Mouse (Mus musculus) forebrain, embryonic 12.5 days (tissue): ENCODE measurements at regions not wholly inside any gene's neighbourhood (a gene's known extent, or its start where the extent isn't known, plus 50 kb on each side); places are given as distances from the start of the nearest gene placed in this dataset.
"Not testable (repeated sequence)": the region's sequence is repeated elsewhere in the genome, so short reads cannot be mapped to it uniquely, and the experiment has no call there.

Experiments used
- ATAC-seq: fragments of 200-750 bp; cut with Nextera tagmentation; 2 replicates; pipeline ENCODE4 v1.8.0; 2017; ENCODE audit warnings: moderate TSS enrichment; ENCODE audit not compliant: low FRiP score
- H3K27ac ChIP-seq: fragments of 300-500 bp; sonication (generic); 2 replicates; pipeline ENCODE4 v1.5.1; 2016; ENCODE audit warnings: mild to moderate bottlenecking
- H3K27me3 ChIP-seq: fragments of 300-500 bp; sonication (generic); 2 replicates; pipeline ENCODE4 v1.6.1; 2016; ENCODE audit warnings: mild to moderate bottlenecking
- H3K36me3 ChIP-seq: fragments of 300-500 bp; sonication (generic); replicated peaks from 2 replicates; pipeline ENCODE4 v1.6.1; 2016; ENCODE audit warnings: mild to moderate bottlenecking
- H3K4me1 ChIP-seq: fragments of 300-500 bp; sonication (generic); 2 replicates; pipeline ENCODE4 v1.6.1; 2016
- H3K4me2 ChIP-seq: fragments of 300-500 bp; sonication (generic); 2 replicates; pipeline ENCODE4 v1.6.1; 2016; ENCODE audit warnings: mild to moderate bottlenecking, moderate library complexity
- H3K4me3 ChIP-seq: fragments of 300-500 bp; sonication (generic); replicated peaks from 2 replicates; pipeline ENCODE4 v1.5.1; 2016; ENCODE audit warnings: mild to moderate bottlenecking
- H3K9ac ChIP-seq: fragments of 300-500 bp; sonication (generic); 2 replicates; pipeline ENCODE4 v1.6.1; 2016; ENCODE audit warnings: mild to moderate bottlenecking
- H3K9me3 ChIP-seq: fragments of 300-500 bp; sonication (generic); 2 replicates; pipeline ENCODE4 v1.6.1; 2016
- WGBS: fragments of 180-500 bp; shearing (Covaris S2); methylation state at CpG from one replicate; pipeline ENCODE4 v1.1.7; 2016; 5-methylcytosine and 5-hydroxymethylcytosine counted together

DNA sequence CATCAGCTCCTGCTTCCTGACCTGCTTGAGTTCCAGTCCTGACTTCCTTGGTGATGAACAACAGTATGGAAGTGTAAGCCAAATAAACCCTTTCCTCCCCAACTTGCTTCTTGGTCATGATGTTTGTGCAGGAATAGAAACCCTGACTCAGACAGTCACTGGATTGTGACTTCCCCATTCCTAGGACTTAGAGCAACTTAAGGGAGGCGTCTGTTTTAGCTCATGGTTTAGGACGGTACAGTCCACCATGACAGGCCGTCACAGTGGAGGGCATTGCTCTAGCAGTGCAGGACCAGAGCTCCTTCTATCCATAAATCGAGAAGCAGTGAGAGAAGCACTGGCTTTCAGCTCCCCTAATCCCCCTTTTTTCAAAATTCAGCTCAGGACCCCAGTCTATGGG lies 603.4 kb upstream of the Gm19410 start:
- WGBS = 89% methylated on average over 4 of the region's 4 CpGs
- not testable (repeated sequence) for ATAC-seq

DNA sequence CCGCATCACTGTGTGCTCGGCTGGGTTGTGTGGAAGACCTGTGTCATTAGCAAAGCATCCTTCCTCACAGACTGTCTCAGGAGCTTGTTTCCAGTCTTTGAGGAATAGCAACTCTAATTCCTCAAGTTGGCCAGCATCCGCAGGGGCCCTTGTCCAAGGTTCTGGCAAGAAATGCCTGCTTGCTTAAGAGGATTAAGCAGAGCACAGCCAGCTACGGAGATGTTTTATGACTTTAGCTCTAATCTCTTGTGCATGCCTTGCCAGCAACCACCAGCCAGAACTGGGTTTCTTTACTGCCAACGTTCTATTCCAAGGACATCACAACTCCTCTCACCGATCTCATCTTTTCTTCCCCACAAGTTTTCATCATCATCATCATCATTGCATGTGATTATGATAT lies 599.0 kb upstream of the Gm19410 start:
- Histone ChIP-seq H3K27ac (no peak overlapping the region), H3K4me2 (no peak overlapping the region), H3K9me3 (no peaks in the 10 kb centered on the region), H3K9ac (no peak overlapping the region), H3K4me3 (no peak overlapping the region), H3K36me3 (no peaks in the 10 kb centered on the region), H3K27me3 (no peaks in the 10 kb centered on the region), H3K4me1 (no peaks in the 10 kb centered on the region)
- ATAC-seq = no peak
- WGBS = 79% methylated on average over 6 of the region's 6 CpGs

More for the DNA sequence above, 603.4 kb upstream of the Gm19410 start:
- not testable (repeated sequence) for H3K9ac ChIP-seq, H3K4me3 ChIP-seq, H3K36me3 ChIP-seq, H3K4me2 ChIP-seq, H3K4me1 ChIP-seq, H3K27me3 ChIP-seq, H3K9me3 ChIP-seq, H3K27ac ChIP-seq

DNA sequence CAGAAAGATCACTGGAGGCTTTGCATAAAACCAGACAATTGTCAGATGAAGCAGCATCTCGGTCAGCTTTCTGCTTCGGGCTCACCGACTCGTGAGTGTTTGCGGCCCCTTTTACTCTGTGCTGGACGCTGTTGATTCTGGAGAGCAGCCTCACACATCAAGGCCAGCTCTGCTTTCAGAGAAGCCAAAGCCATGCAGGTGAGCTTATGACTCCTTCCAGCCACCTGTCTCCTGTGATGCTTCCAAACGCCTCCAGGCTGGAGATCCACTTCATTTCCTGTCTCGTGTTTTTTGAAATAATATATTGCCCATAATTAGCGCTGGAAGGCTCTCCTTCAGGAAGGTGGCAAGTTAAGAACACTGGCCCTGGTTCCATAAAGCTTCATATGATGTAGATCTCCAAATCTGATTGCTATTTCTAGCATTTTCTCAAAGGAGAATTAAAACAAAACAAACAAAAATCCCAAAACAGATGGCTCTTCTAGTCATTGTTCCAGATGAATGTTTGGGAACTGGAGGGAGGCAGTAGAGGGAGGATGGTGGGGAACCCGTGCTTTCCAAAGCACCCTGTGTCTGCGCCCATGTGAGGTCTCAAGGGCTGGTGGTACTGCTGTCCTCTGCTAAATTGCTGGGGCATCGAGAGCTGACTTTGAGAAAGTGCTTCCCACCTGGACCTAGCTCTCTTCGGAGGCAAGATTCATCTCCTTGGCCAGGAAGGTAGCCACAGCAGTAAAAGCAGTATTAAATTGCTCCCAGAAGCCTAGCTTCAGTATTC lies 593.9 kb upstream of the Gm19410 start:
- Histone ChIP-seq H3K4me2 (no peak overlapping the region), H3K4me3 (no peak overlapping the region), H3K27me3 (no peaks in the 10 kb centered on the region), H3K4me1 (no peaks in the 10 kb centered on the region), H3K27ac (no peak overlapping the region), H3K36me3 (no peaks in the 10 kb centered on the region), H3K9ac (no peak overlapping the region), H3K9me3 (no peaks in the 10 kb centered on the region)
- 91% methylated on average over 13 of the region's 13 CpGs for WGBS
- ATAC-seq = no peak

DNA sequence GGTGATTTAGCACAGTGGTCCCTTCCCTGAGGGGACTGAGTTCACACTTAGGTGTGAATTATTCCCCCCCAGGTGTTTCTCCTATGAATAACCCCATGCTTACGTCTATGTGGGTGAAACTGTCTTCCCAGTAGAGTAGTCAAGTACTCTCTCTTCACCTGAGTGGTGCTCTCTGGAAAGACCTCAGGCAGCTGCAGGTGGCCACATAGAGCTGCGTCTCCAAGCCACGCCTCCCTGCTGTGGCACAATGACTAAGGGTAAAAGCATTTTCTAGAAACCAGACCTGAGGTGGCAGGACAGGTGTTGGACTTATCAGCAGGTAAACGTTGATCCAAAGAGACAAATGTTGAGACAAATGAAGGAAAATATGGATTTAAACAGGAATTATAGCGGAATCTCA lies 588.3 kb upstream of the Gm19410 start:
- H3K27me3 ChIP-seq = no peaks in the 10 kb centered on the region
- H3K4me1 ChIP-seq = no peaks in the 10 kb centered on the region
- no peaks in the 10 kb centered on the region for H3K9me3 ChIP-seq
- no peak overlapping the region for H3K27ac ChIP-seq
- H3K36me3 ChIP-seq = no peaks in the 10 kb centered on the region
- 79% methylated on average over 5 of the region's 5 CpGs for WGBS
- ATAC-seq = no peak
- H3K4me3 ChIP-seq = no peak overlapping the region
- no peak overlapping the region for H3K9ac ChIP-seq
- no peak overlapping the region for H3K4me2 ChIP-seq

DNA sequence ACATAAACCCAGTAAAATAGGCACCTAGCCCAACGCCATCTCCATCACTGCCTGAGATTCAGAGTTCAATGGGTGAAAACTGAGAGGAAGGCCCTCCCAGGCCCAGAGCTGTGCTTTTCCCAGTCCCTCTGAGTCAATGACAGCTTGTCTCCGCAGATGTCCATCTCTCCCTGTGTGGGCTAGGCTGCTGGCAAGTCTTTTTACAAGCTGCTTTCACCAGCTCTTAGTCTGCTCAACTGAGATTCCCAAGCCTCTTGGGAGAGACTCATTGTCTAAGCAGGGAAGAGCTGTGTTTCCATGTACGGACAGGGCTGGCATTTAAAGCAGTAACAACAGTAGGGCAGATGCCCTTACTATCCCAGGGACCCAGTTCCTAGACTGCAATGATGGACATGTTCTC lies 585.5 kb upstream of the Gm19410 start:
- H3K4me3 ChIP-seq = no peak overlapping the region

DNA sequence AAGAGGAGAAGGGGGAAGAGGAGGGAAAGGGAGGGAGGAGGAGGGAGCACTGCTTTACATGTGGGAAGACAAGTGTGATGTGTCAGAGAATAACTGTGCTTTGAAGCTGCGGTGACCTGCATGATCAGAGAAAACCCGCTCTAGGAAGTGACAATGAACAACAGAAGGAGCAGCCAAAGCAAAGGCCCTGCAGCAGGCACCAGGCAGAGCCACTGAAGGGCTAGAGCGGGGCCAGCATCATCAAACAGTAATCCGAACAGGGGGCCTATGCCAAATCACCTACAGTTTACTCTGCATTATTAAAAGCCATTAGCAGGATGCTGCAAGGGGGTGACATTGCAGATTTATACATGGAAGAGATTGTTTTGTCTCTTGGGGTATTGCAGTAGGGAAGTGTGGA lies 583.4 kb upstream of the Gm19410 start:
- H3K4me3 ChIP-seq = no peak overlapping the region
- H3K27me3 ChIP-seq = no peaks in the 10 kb centered on the region
- no peak overlapping the region for H3K9ac ChIP-seq
- H3K4me1 ChIP-seq = no peaks in the 10 kb centered on the region
- no peak for ATAC-seq
- H3K4me2 ChIP-seq = no peak overlapping the region
- WGBS = 77% methylated on average over 4 of the region's 4 CpGs
- H3K9me3 ChIP-seq = no peaks in the 10 kb centered on the region
- H3K27ac ChIP-seq = no peak overlapping the region
- H3K36me3 ChIP-seq = no peaks in the 10 kb centered on the region

More for the DNA sequence above, 585.5 kb upstream of the Gm19410 start:
- Histone ChIP-seq H3K9ac (no peak overlapping the region), H3K36me3 (no peaks in the 10 kb centered on the region), H3K4me2 (no peak overlapping the region), H3K9me3 (no peaks in the 10 kb centered on the region), H3K27ac (no peak overlapping the region), H3K4me1 (no peaks in the 10 kb centered on the region), H3K27me3 (no peaks in the 10 kb centered on the region)
- 78% methylated on average over 3 of the region's 3 CpGs for WGBS
- no peak for ATAC-seq

DNA sequence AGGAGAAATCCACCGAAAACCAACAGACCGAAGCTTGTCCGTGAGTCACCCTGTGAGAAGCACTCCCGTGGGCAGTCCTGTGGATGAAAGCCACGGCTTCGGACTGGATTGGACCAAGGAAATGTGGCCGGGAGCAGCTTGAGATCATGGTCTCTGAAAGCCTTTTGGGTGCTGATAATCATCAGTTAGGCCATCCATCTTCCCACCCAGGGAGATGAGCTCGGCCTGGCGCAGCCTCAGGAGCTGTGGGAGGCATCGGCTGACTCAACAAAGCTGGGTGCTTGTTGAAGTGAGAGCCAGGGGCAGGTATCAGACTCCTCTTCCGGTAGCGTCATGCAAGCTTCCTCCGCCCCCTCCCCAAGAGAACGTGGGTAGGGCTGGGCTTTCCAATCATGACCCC lies 582.2 kb upstream of the Gm19410 start:
- H3K4me2 ChIP-seq = no peak overlapping the region
- H3K27ac ChIP-seq = no peak overlapping the region
- no peak overlapping the region for H3K9ac ChIP-seq
- no peaks in the 10 kb centered on the region for H3K4me1 ChIP-seq
- H3K9me3 ChIP-seq = no peaks in the 10 kb centered on the region
- H3K36me3 ChIP-seq = no peaks in the 10 kb centered on the region
- no peaks in the 10 kb centered on the region for H3K27me3 ChIP-seq
- H3K4me3 ChIP-seq = no peak overlapping the region
- 95% methylated on average over 14 of the region's 14 CpGs for WGBS
- ATAC-seq = no peak

DNA sequence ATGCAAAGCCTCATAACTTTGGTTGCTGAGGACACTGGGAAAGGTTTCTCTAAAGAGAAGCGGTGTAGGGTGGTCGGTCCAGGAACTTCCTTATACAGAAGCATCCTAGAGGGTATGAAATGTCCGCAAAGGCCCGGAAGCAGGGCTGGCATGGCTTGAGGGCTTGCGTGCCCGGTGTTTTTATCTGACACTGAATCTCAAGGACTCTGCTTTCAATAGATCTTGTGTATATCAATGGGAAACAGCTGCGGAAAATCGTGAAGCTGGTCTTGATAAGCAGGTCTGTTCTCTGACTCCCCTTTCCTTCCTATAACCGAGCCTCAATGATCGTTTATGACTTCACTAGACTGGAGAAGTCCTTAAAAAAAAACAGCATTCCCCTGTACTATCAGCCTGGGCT lies 580.4 kb upstream of the Gm19410 start:
- H3K9me3 ChIP-seq = no peaks in the 10 kb centered on the region
- no peaks in the 10 kb centered on the region for H3K4me1 ChIP-seq
- no peak overlapping the region for H3K27ac ChIP-seq
- H3K27me3 ChIP-seq = no peaks in the 10 kb centered on the region
- H3K4me2 ChIP-seq = no peak overlapping the region
- no peaks in the 10 kb centered on the region for H3K36me3 ChIP-seq
- no peak overlapping the region for H3K4me3 ChIP-seq
- no peak overlapping the region for H3K9ac ChIP-seq
- 85% methylated on average over 10 of the region's 10 CpGs for WGBS
- no peak for ATAC-seq

DNA sequence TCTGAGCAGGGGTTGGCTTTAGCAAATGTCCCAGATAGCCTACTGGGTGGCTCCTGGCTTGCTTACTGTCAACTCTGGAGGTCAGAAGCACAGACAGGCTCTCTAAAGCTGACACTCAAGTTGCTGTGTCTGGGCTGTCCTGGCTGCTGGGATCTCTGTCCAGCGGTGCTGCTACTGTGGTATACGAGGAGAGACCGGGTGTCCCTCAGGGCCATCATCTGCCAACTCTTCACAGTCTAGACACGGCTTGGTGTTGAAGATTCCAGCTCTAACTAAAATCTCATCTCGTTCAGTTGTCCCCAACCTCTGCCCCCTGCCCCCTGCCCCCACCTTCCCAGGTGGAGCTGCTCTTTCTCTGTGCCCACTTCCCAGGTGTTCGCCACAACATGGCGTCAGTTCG lies 577.1 kb upstream of the Gm19410 start:
- Histone ChIP-seq H3K4me1 (no peaks in the 10 kb centered on the region; the same call in 1 of the 2 replicates), H3K4me3 (no peak overlapping the region), H3K9ac (no peak overlapping the region), H3K27ac (no peak overlapping the region), H3K27me3 (no peaks in the 10 kb centered on the region), H3K36me3 (no peaks in the 10 kb centered on the region), H3K9me3 (no peaks in the 10 kb centered on the region), H3K4me2 (no peak overlapping the region)
- no peak for ATAC-seq
- 92% methylated on average over 8 of the region's 8 CpGs for WGBS

DNA sequence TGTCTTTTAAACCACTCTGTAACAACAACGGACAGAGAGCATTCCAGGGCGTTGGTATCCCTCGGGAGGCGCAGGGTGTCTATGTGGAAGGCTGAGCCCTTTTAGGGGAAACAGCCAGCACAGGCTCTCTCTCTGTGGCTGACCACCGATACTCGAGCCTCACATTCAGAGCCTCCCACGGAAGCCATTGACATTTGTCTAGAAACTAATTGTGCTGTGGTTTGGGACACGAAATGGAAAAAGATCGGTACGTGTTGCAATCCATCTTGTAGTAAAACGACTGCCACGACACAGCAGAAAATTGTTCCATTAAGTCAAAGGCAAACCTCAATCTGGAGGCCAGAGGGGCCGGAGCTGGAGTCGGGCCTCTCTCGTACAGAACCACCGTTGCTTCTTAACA lies 575.9 kb upstream of the Gm19410 start:
- no peak for ATAC-seq
- no peaks in the 10 kb centered on the region; the same call in 1 of the 2 replicates for H3K4me1 ChIP-seq
- H3K36me3 ChIP-seq = no peaks in the 10 kb centered on the region
- no peak overlapping the region for H3K4me3 ChIP-seq
- no peak overlapping the region for H3K4me2 ChIP-seq
- no peak overlapping the region for H3K9ac ChIP-seq
- no peaks in the 10 kb centered on the region for H3K9me3 ChIP-seq
- no peak overlapping the region for H3K27ac ChIP-seq
- WGBS = 91% methylated on average over 16 of the region's 16 CpGs
- no peaks in the 10 kb centered on the region for H3K27me3 ChIP-seq

DNA sequence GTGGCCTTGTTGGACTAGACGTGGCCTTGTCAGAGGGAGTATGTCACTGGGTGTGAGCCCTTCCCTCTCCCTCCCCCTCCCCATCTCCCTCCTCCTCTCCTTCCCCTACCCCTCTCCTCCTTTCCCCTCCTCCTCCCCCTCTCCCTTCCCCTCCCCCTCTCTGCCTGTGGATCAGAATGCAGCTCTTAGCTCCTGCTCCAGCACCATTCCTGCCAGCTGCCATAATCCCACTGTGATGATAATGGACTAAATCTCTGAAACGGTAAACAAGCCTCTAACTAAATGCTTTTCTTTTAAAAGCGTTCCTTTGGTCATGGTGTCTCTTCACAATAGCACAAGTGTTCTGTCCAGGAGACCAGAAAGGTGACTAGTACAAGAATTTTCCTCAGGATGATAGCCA lies 573.1 kb upstream of the Gm19410 start:
- Histone ChIP-seq H3K9ac (no peak overlapping the region), H3K27me3 (no peaks in the 10 kb centered on the region), H3K4me3 (no peak overlapping the region), H3K4me2 (no peak overlapping the region), H3K36me3 (no peaks in the 10 kb centered on the region), H3K9me3 (no peaks in the 10 kb centered on the region), H3K27ac (no peak overlapping the region), H3K4me1 (peaks cover 9% of the 10 kb centered on the region)
- ATAC-seq = no peak
- 26% methylated on average over 3 of the region's 3 CpGs for WGBS

DNA sequence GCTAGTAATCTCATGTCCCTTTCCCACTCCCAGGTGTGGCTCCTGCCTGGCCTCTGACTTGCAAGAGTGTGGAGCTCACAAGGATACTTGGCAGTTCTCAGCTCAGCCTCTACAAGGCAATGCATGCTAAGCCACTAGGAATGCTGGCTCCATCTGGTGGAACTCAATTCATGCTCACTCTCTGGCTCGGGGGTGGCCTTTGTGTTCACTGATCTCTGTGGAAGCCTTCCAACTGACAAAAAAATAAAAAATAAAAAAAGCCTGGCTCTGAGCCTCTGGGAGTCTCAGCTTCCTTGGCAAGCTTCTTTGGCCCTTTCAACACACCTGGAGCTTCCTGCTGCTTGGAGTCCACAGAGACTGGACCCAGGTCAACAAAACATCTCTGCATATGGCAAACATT lies 571.8 kb upstream of the Gm19410 start:
- Histone ChIP-seq H3K4me1 (peaks cover 9% of the 10 kb centered on the region), H3K27ac (no peak overlapping the region), H3K9ac (no peak overlapping the region), H3K36me3 (no peaks in the 10 kb centered on the region), H3K4me2 (no peak overlapping the region), H3K4me3 (no peak overlapping the region), H3K27me3 (no peaks in the 10 kb centered on the region), H3K9me3 (no peaks in the 10 kb centered on the region)
- no peak for ATAC-seq
- WGBS = 32% methylated on average over 1 of the region's 1 CpGs

DNA sequence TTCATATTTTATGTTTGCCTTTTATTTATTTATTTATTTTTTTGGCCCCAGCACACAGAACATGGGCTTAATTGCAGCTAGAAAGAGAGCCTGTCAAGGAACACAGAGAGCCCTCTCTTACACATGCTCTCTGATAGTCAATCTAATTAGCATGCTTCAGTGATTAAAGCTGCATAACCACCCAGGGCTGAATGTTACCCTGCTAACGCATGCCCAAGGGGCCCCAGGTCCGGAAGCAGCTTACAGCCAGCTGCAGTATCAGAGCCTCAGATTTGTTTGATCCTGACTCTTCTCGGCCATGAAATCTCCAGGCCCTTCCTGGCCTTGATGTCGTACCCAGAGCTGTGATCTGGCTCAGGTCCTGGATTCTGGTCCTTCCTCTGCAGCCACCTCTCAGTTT lies 569.4 kb upstream of the Gm19410 start:
- Histone ChIP-seq H3K4me2 (no peak overlapping the region), H3K4me3 (no peak overlapping the region), H3K36me3 (no peaks in the 10 kb centered on the region), H3K9ac (no peak overlapping the region), H3K9me3 (no peaks in the 10 kb centered on the region), H3K4me1 (peaks cover 9% of the 10 kb centered on the region), H3K27ac (peak overlapping the region; percentile 14; the same call in 1 of the 2 replicates), H3K27me3 (no peaks in the 10 kb centered on the region)
- WGBS = 7% methylated on average over 4 of the region's 4 CpGs
- peak; percentile 68; the same call in 1 of the 2 replicates for ATAC-seq
